Mouse (Mus musculus): ENCODE measurements around the gene Nkd2. TPM values are rescaled to one million over a fixed set of nuclear protein-coding genes. Genes with fewer than 3 reads are reported as not detected.
A peak's percentile ranks its signal among the peaks of the same experiment; 100 is the strongest.

Gene Nkd2
- total RNA-seq (2021), result 1 to 10 TPM; 3.3 TPM
- long read RNA-seq, experiment 1, full-length matches to known transcripts, result 3 of 4 reads
- long read RNA-seq, experiment 1, partial matches to known transcripts, result 1 of 4 reads
- long read RNA-seq, experiment 1, other reads (novel, unspliced or antisense), result 0 of 4 reads
- long read RNA-seq, experiment 2, full-length matches to known transcripts, result 9 of 11 reads
- long read RNA-seq, experiment 2, partial matches to known transcripts, result 2 of 11 reads
- long read RNA-seq, experiment 2, other reads (novel, unspliced or antisense), result 0 of 11 reads

- peak; percentile 69 to 82 for DNase-seq (ENCODE audit: extremely low spot score in 1 of 2, low spot score in 2 of 2)
- no peak within 1 kb of the TSS for H3K27ac ChIP-seq
Observed at GRCm38 (mm10) chr13:73847465-73847836, at the start of gene Nkd2. Nkd2 (minus strand) TSS chr13:73847631.

GRCm38 (mm10) chr13:73892493-73893178, 45.2 kb upstream of the Nkd2 start:
- Histone ChIP-seq H3K4me3 (no peak overlapping the region), H3K27ac (no peak overlapping the region)
- intact Hi-C loops (cut with DNase I), result no loop called here
- no peak for TF ChIP-seq CTCF (IDR thresholded peaks at IDR 0.05)
- no peak for DNase-seq (ENCODE audit: extremely low spot score in 1 of 2, low spot score in 2 of 2)

More at GRCm38 (mm10) chr13:73847465-73847836, at the start of gene Nkd2:
- H3K4me3 ChIP-seq, result peak within 1 kb of the TSS; percentile 48
- peak; percentile 86 for TF ChIP-seq CTCF (IDR thresholded peaks at IDR 0.05)
- intact Hi-C loops (cut with DNase I), result no loop called here

- no peak for TF ChIP-seq CTCF (IDR thresholded peaks at IDR 0.05)
- Histone ChIP-seq H3K27ac (no peak overlapping the region), H3K4me3 (no peak overlapping the region)
- no peak for DNase-seq (ENCODE audit: extremely low spot score in 1 of 2, low spot score in 2 of 2)
- intact Hi-C loops (cut with DNase I), result no loop called here
Observed at GRCm38 (mm10) chr13:73887415-73887874, 40.0 kb upstream of the Nkd2 start.

- no peak for DNase-seq (ENCODE audit: extremely low spot score in 1 of 2, low spot score in 2 of 2)
- no peak for TF ChIP-seq CTCF (IDR thresholded peaks at IDR 0.05)
- Histone ChIP-seq H3K4me3 (no peak overlapping the region), H3K27ac (no peak overlapping the region)
- intact Hi-C loops (cut with DNase I), result no loop called here
Observed at GRCm38 (mm10) chr13:73886601-73887000, 39.2 kb upstream of the Nkd2 start.

- intact Hi-C loops (cut with DNase I), result no loop called here
Observed at GRCm38 (mm10) chr13:73886066-73886465, 38.6 kb upstream of the Nkd2 start.

GRCm38 (mm10) chr13:73885656-73886055, 38.2 kb upstream of the Nkd2 start:
- no peak for TF ChIP-seq CTCF (IDR thresholded peaks at IDR 0.05)
- Histone ChIP-seq H3K27ac (no peak overlapping the region), H3K4me3 (no peak overlapping the region)
- no peak for DNase-seq (ENCODE audit: extremely low spot score in 1 of 2, low spot score in 2 of 2)
- intact Hi-C loops (cut with DNase I), result no loop called here

More at GRCm38 (mm10) chr13:73886066-73886465, 38.6 kb upstream of the Nkd2 start:
- Histone ChIP-seq H3K27ac (no peak overlapping the region), H3K4me3 (no peak overlapping the region)
- TF ChIP-seq CTCF (IDR thresholded peaks at IDR 0.05), result no peak
- DNase-seq (ENCODE audit: extremely low spot score in 1 of 2, low spot score in 2 of 2), result no peak

GRCm38 (mm10) chr13:73881347-73881746, 33.9 kb upstream of the Nkd2 start:
- no peak for DNase-seq (ENCODE audit: extremely low spot score in 1 of 2, low spot score in 2 of 2)
- H3K27ac ChIP-seq, result no peak overlapping the region
- H3K4me3 ChIP-seq, result no peak overlapping the region
- no peak for TF ChIP-seq CTCF (IDR thresholded peaks at IDR 0.05)
- intact Hi-C loops (cut with DNase I), result no loop called here

- TF ChIP-seq CTCF (IDR thresholded peaks at IDR 0.05), result peak; percentile 66
- intact Hi-C loops (cut with DNase I), result no loop called here
- Histone ChIP-seq H3K4me3 (no peak overlapping the region), H3K27ac (no peak overlapping the region)
- DNase-seq (ENCODE audit: extremely low spot score in 1 of 2, low spot score in 2 of 2), result peak in 1 of 2 experiments; percentile 38
Observed at GRCm38 (mm10) chr13:73879824-73880223, 32.4 kb upstream of the Nkd2 start.

- no peak for TF ChIP-seq CTCF (IDR thresholded peaks at IDR 0.05)
- DNase-seq (ENCODE audit: extremely low spot score in 1 of 2, low spot score in 2 of 2), result no peak
- Histone ChIP-seq H3K27ac (no peak overlapping the region), H3K4me3 (no peak overlapping the region)
- intact Hi-C loops (cut with DNase I), result no loop called here
Observed at GRCm38 (mm10) chr13:73872159-73872558, 24.7 kb upstream of the Nkd2 start.

- DNase-seq (ENCODE audit: extremely low spot score in 1 of 2, low spot score in 2 of 2), result peak in 1 of 2 experiments; percentile 13
- Histone ChIP-seq H3K4me3 (peak overlapping the region; percentile 48), H3K27ac (no peak overlapping the region)
- intact Hi-C loops (cut with DNase I), result no loop called here
- no peak for TF ChIP-seq CTCF (IDR thresholded peaks at IDR 0.05)
Observed at GRCm38 (mm10) chr13:73846589-73847464, 604 bp downstream of the Nkd2 start.

GRCm38 (mm10) chr13:73842696-73843095, 4.7 kb downstream of the Nkd2 start:
- DNase-seq (ENCODE audit: extremely low spot score in 1 of 2, low spot score in 2 of 2), result no peak
- TF ChIP-seq CTCF (IDR thresholded peaks at IDR 0.05), result no peak
- intact Hi-C loops (cut with DNase I), result no loop called here
- no peak overlapping the region for H3K4me3 ChIP-seq
- no peak overlapping the region for H3K27ac ChIP-seq

GRCm38 (mm10) chr13:73839740-73840139, 7.7 kb downstream of the Nkd2 start:
- Histone ChIP-seq H3K4me3 (no peak overlapping the region), H3K27ac (no peak overlapping the region)
- DNase-seq (ENCODE audit: extremely low spot score in 1 of 2, low spot score in 2 of 2), result no peak
- intact Hi-C loops (cut with DNase I), result no loop called here
- no peak for TF ChIP-seq CTCF (IDR thresholded peaks at IDR 0.05)

All from left cerebral cortex, adult 2 months (tissue).